Mouse (Mus musculus): ENCODE data around the gene Polr1a. TPM values are rescaled to one million over a fixed set of nuclear protein-coding genes. Genes with fewer than 3 reads are reported as not detected.

The Polr1a gene
- polyA plus RNA-seq, 1 experiment from 2014 or later, result 39.6 TPM

DNA sequence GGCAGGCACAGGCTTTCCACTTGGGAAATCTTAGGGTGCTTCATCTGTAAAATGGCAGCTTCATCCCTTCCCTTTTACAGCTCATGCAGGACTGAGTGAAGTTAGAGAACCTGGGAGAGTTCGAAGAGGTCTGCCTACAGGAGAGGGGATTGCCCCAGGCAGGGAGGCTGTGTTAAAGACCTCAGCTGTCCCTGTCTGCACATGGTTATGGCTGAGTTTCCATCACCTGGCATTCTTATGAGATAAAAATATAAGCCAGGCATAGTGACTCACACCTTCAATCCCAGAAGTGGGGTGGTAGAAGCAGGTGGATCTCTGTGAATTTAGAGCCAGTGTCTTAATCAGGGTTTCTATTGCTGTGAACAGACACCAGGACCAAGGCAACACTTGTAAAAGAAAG is 100.6 kb downstream of the Polr1a start:
- POLR2A ChIA-PET, result interaction anchor here (0.7 to 0.8 kb wide), 2 partner anchors 22 to 85 kb away, joined by 3 read pairs; no protein-coding TSS in a partner anchor
- in situ Hi-C loops (cut with MboI; ENCODE audit: low pct_unique_long_range_greater_than_20kb), result no loop called here
- ATAC-seq (no peak), DNase-seq (ENCODE audit: low read depth, low spot score) (no peak)
- no peaks in the 10 kb centered on the region for H3K27me3 ChIP-seq
- CTCF ChIA-PET, result interaction anchor here (1.6 kb wide), 1 partner anchor 18 kb away, joined by 3 read pairs; no protein-coding TSS in a partner anchor
- TF ChIP-seq CTCF (IDR thresholded peaks at IDR 0.05), result no peak

DNA sequence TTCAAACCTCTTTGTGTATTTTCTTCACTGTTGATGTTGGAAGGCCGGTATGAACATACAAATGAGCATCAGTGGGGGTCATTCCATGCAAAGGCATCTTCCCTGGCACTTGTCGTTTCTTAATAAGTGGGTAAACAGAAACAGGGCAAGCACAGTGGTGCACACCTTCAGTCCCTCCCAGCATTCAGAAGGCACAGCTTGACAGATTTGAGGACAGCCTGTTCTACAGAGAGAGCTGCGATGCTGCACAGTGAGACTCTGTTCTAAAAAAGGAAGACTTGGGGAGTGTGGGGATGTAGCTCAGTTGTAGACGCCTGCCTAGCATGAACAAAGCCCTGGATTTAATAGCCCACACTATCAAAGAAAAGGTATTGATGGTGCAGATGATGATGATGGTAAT is 105.2 kb downstream of the Polr1a start:
- no peak for DNase-seq (ENCODE audit: low read depth, low spot score)
- no peak for ATAC-seq
- TF ChIP-seq CTCF (IDR thresholded peaks at IDR 0.05), result no peak
- ChIA-PET POLR2A (no interaction called here), CTCF (no interaction called here)
- in situ Hi-C loops (cut with MboI; ENCODE audit: low pct_unique_long_range_greater_than_20kb), result no loop called here
- no peaks in the 10 kb centered on the region for H3K27me3 ChIP-seq

DNA sequence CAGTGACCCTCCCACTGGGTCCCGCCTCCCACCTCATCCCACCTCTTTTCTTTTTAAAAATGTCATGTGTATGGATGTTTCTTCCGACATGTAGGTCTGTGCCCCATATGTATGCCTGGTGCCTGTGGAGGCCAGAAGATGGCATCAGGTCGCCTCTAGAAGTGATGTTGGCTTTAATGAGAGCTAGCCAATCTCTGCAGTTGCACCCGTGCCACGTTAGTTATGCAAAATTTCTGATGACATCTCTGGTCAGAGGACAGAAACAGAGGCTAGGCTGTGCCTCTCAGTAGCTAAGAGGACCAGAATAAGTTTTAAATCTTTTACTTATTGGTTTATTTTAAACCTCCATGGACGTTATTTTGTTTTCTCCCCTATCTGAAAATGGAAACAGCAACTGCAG is 109.2 kb downstream of the Polr1a start:
- no peak for DNase-seq (ENCODE audit: low read depth, low spot score)
- no peak for TF ChIP-seq CTCF (IDR thresholded peaks at IDR 0.05)
- in situ Hi-C loops (cut with MboI; ENCODE audit: low pct_unique_long_range_greater_than_20kb), result no loop called here
- ATAC-seq, result no peak
- no peaks in the 10 kb centered on the region for H3K27me3 ChIP-seq
- ChIA-PET POLR2A (interaction anchor here (1.1 kb wide), 1 partner anchor 115 kb away, joined by 4 read pairs; no protein-coding TSS in a partner anchor), CTCF (interaction anchor here (1.5 kb wide), 1 partner anchor 18 kb away, joined by 4 read pairs; no protein-coding TSS in a partner anchor)

DNA sequence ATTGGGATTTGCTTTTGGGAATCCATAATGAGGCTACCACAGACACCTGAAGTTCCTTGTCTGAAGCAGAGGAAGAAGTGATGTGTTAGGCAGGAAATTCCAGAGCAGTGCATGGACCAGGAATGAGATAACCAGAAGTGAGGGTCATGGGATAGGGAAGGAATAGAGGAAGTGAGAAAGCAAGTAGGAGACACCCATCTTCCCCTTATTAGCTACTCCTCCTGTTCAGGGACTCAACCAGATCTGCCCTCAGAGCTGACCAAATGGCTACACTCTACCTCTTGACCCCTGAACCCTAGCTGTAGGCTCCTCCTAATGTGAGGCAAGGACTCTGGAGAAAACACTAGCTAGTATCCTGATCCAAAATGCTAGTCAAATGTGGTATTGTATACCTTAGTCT is 116.6 kb downstream of the Polr1a start:
- ChIA-PET POLR2A (no interaction called here), CTCF (no interaction called here)
- DNase-seq (ENCODE audit: low read depth, low spot score), result no peak
- in situ Hi-C loops (cut with MboI; ENCODE audit: low pct_unique_long_range_greater_than_20kb), result no loop called here
- no peak for TF ChIP-seq CTCF (IDR thresholded peaks at IDR 0.05)
- ATAC-seq, result no peak
- H3K27me3 ChIP-seq, result no peaks in the 10 kb centered on the region

DNA sequence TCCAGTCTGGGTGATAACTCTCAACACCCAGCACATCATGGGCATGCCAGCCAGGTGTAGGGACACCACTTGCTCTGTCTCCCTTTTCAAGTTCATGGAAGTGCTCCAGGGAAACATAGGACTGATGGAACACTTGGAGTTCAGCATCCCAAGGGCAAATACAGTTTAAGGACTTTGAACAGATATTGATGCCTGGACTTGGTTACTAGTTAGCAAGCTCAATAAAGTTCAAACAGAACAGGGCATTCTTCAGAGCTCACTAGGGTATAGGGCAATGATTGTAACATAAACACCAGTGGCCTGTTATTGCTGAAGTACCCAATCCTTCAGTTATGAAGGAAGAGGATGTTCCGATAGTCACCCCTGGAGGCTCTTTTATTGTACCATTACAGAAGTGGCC is 119.2 kb downstream of the Polr1a start:
- ChIA-PET POLR2A (no interaction called here), CTCF (no interaction called here)
- no peaks in the 10 kb centered on the region for H3K27me3 ChIP-seq
- ATAC-seq (no peak), DNase-seq (ENCODE audit: low read depth, low spot score) (no peak)
- no peak for TF ChIP-seq CTCF (IDR thresholded peaks at IDR 0.05)
- in situ Hi-C loops (cut with MboI; ENCODE audit: low pct_unique_long_range_greater_than_20kb), result no loop called here

DNA sequence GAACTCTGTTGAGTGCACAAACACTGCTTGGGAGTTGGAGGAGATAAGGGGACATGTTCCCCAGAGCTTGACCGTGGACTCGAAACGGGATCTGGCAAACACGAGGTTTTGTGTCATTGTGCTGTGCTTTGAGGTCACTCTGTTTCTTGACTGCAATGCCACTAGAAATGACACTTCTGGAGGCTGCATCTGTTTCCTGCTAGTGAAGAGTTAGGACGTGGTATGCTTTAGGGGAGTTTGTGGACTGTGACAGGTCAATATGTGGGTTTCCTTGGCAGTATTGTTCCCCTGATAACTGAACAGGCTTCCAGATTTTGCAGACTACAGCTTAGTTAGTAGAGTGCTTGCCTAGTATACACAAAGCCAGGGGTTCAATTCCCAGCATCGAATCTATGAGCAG is 120.8 kb downstream of the Polr1a start:
- H3K27me3 ChIP-seq, result no peaks in the 10 kb centered on the region
- DNase-seq (ENCODE audit: low read depth, low spot score) (no peak), ATAC-seq (no peak)
- ChIA-PET POLR2A (no interaction called here), CTCF (no interaction called here)
- in situ Hi-C loops (cut with MboI; ENCODE audit: low pct_unique_long_range_greater_than_20kb), result no loop called here
- no peak for TF ChIP-seq CTCF (IDR thresholded peaks at IDR 0.05)

Other genes with a start within 250 kb of the Polr1a start
- 2.0 TPM for gene Reep1, start 201.5 kb upstream of the Polr1a start, polyA plus RNA-seq (2021)
- 35.2 TPM for gene Mrpl35, start 82.1 kb upstream of the Polr1a start, polyA plus RNA-seq (2021)
- gene Immt, start 77.7 kb upstream of the Polr1a start, polyA plus RNA-seq (2021), result 219 TPM
- gene Ptcd3, start 303 bp upstream of the Polr1a start, polyA plus RNA-seq (2021), result 72.8 TPM
- gene St3gal5, start 188.5 kb downstream of the Polr1a start, polyA plus RNA-seq (2021), result 42.0 TPM